Mouse (Mus musculus): ENCODE measurements around the gene Vdr. TPM values are rescaled to one million over a fixed set of nuclear protein-coding genes. Genes with fewer than 3 reads are reported as not detected.

Vdr gene
- polyA plus RNA-seq, 1 experiment from 2014 or later: 20.6 TPM

DNA sequence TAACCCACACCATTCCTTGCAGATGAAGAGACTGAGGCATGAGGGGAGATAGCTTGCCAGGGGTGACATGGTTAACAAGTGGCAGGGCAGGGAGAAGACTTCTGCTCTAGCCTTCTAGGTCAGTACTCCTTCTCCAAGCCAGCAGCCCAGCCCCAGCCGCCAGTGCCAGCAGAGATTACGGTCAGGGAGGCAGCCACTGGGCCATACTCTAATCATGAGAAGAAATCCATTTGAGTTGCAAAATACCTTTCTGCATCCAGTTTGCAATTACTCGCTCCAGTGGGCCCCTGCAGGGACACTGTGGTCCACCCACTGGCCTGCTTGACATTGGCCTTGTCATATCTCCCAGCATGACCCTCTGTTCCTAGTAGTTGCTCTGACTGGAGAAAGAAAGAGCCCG, 72.0 kb downstream of the Vdr start:
- Histone ChIP-seq H3K9ac (ENCODE audit: low read depth, low read length) (no peak overlapping the region), H3K9me3 (replicated peaks; ENCODE audit: low read length) (no peaks in the 10 kb centered on the region), H3K4me3 (replicated peaks; ENCODE audit: low read depth, low read length) (no peak overlapping the region), H3K4me1 (replicated peaks; ENCODE audit: insufficient read depth, low read length) (peaks cover 42% of the 10 kb centered on the region), H3K27me3 (ENCODE audit: insufficient read depth, low read length) (no peaks in the 10 kb centered on the region), H3K36me3 (ENCODE audit: insufficient read depth, low read length) (no peaks in the 10 kb centered on the region), H3K4me2 (ENCODE audit: low read length) (no peak overlapping the region), H3K27ac (peak overlapping the region; percentile 83)
- no peak; the same call in 1 of the 2 replicates for ATAC-seq (replicated peaks; ENCODE audit: low FRiP score, low read depth)
- 70% methylated on average over 4 of the region's 4 CpGs for WGBS
- TF ChIP-seq CTCF (IDR thresholded peaks at IDR 0.05; ENCODE audit: low read depth): no peak
- DNase-seq (ENCODE audit: low spot score): peak; percentile 21

DNA sequence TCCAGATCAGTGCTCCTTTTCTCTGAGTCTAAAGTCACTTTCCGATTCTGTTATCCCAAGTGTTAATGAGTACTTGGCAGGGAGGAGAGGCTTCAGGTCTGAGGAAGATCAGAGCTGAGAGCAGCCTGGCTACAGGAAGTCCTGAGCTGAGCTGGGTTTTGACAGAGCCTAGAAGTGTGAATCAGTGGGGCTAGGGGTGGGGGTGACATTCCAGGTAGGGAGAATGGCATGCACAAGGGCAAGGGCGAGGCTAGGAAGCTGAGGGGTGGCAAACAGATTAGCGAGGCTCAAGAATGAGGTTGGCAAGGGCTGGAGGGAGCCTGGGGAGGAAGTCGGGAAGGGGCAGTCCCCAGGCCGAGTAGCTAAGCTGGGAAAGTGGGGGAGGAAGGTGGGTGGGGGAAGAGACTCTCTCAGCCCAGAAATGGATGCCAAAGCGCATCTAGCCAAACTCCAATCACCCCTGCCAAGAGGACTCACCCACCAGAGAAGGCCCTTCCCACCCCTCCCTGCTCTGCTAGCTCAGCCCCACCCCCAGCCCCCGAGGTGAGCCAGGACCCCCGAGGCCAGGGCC, 72.9 kb downstream of the Vdr start:
- 11% methylated on average over 8 of the region's 8 CpGs for WGBS
- DNase-seq (ENCODE audit: low spot score): peak; percentile 47
- Histone ChIP-seq H3K4me2 (ENCODE audit: low read length) (no peak overlapping the region), H3K4me1 (replicated peaks; ENCODE audit: insufficient read depth, low read length) (peaks cover 50% of the 10 kb centered on the region), H3K9me3 (replicated peaks; ENCODE audit: low read length) (no peaks in the 10 kb centered on the region), H3K27ac (peak overlapping the region; percentile 83), H3K4me3 (replicated peaks; ENCODE audit: low read depth, low read length) (no peak overlapping the region), H3K36me3 (ENCODE audit: insufficient read depth, low read length) (no peaks in the 10 kb centered on the region), H3K9ac (ENCODE audit: low read depth, low read length) (peak overlapping the region; percentile 39; the same call in 1 of the 2 replicates), H3K27me3 (ENCODE audit: insufficient read depth, low read length) (no peaks in the 10 kb centered on the region)
- no peak for TF ChIP-seq CTCF (IDR thresholded peaks at IDR 0.05; ENCODE audit: low read depth)
- peak; percentile 62 for ATAC-seq (replicated peaks; ENCODE audit: low FRiP score, low read depth)

DNA sequence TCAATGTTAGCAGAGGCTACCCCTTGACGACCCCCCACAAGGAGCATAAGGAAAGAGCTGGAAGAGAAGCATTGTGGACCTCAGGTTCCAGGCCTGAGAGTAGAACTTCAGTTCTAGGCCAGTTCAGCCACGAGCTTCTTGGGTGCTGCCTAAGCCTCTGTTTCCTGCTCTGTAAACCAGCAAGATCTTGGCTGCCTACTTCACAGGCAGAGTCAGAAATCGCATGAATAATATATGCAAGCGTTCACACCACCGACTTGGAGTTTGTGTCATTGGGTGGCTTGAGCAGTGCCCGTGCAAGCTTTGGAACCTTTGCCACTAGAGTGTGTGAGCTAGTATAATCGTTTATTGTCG, 73.6 kb downstream of the Vdr start:
- peak overlapping the region; percentile 83 for H3K27ac ChIP-seq

DNA sequence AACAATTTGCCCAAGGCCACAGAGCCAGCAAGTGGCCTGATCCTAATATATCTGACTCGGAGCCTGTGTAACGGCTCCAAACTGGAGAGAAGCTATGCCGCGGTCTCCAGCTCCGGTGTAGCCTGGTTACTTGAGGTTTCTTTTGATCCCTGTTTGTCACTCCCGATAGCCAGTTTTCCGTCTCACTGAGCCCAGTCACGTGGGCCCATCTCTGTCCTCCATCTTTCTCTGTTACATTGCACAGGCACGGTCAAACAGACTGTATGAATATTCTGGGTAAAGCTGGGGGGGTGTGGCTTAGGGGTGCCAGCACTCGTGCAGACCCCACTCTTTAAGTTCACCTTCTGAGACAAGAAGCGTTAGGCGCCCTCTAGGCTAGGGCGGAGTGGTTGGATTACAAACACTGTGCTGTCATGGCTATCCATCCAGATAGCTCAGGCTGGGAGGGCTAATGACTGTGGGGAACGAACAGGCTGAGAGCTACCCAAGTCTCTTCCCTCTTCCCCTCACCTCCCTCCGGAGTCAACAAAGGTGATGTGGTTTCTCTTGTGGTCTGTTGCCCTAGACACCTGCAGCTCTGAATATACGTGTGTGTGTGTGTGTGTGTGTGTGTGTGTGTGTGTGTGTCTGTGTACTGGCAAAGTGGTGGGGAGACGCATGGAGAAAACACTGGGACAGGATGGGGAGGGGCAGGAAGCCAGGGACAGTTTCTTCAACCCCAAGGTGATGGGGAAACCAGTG, 74.1 kb downstream of the Vdr start:
- Histone ChIP-seq H3K27ac (peak overlapping the region; percentile 83), H3K9me3 (replicated peaks; ENCODE audit: low read length) (no peaks in the 10 kb centered on the region), H3K4me1 (replicated peaks; ENCODE audit: insufficient read depth, low read length) (peaks cover 52% of the 10 kb centered on the region), H3K27me3 (ENCODE audit: insufficient read depth, low read length) (no peaks in the 10 kb centered on the region), H3K4me3 (replicated peaks; ENCODE audit: low read depth, low read length) (no peak overlapping the region), H3K9ac (ENCODE audit: low read depth, low read length) (no peak overlapping the region), H3K4me2 (ENCODE audit: low read length) (no peak overlapping the region), H3K36me3 (ENCODE audit: insufficient read depth, low read length) (no peaks in the 10 kb centered on the region)
- TF ChIP-seq CTCF (IDR thresholded peaks at IDR 0.05; ENCODE audit: low read depth): no peak
- ATAC-seq (replicated peaks; ENCODE audit: low FRiP score, low read depth): no peak
- 51% methylated on average over 17 of the region's 17 CpGs for WGBS
- DNase-seq (ENCODE audit: low spot score): no peak

More for the DNA sequence above, 73.6 kb downstream of the Vdr start:
- no peaks in the 10 kb centered on the region for H3K36me3 ChIP-seq (ENCODE audit: insufficient read depth, low read length)
- no peak for DNase-seq (ENCODE audit: low spot score)
- H3K4me1 ChIP-seq (replicated peaks; ENCODE audit: insufficient read depth, low read length): peaks cover 52% of the 10 kb centered on the region
- H3K9me3 ChIP-seq (replicated peaks; ENCODE audit: low read length): no peaks in the 10 kb centered on the region
- no peak overlapping the region for H3K4me2 ChIP-seq (ENCODE audit: low read length)
- no peak overlapping the region for H3K9ac ChIP-seq (ENCODE audit: low read depth, low read length)
- H3K27me3 ChIP-seq (ENCODE audit: insufficient read depth, low read length): no peaks in the 10 kb centered on the region
- WGBS: 57% methylated on average over 8 of the region's 8 CpGs
- no peak overlapping the region for H3K4me3 ChIP-seq (replicated peaks; ENCODE audit: low read depth, low read length)
- TF ChIP-seq CTCF (IDR thresholded peaks at IDR 0.05; ENCODE audit: low read depth): no peak
- ATAC-seq (replicated peaks; ENCODE audit: low FRiP score, low read depth): no peak

DNA sequence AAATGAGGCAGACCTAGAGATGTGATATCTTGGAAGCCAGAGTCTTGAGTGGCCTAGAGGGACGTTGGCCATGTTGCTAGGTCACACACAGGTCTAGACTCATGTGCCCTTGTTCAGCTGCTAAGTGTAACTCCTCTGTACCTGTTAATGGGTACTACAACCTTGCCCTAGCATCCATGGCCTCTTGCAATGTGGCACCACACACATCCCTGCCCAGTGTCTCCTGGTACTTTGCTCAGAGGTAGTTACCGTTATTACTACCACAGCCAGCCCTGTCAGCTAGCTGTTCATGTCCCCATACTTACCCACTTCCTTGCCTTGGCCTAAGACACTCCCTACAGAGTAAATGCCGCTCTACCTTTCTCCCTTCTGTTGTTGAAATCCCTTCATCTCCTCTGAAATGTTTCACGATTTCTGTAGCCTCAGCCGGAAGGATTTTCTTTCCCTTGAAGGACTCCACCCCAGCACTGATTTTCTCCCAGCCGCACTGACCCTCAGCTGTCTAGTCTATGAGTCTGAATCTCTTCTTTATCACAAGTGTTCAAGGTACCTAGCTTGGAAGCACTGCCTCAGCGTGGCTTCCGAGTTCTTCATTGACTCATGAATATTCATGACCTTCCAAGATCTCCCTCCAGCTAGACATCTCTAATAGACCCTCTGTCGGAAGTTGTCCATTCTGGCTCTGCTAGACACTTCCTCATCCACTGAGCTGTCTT, 77.5 kb downstream of the Vdr start:
- no peak overlapping the region for H3K9ac ChIP-seq (ENCODE audit: low read depth, low read length)
- peak overlapping the region; percentile 98 for H3K27ac ChIP-seq
- DNase-seq (ENCODE audit: low spot score): no peak
- WGBS: 57% methylated on average over 9 of the region's 9 CpGs
- H3K36me3 ChIP-seq (ENCODE audit: insufficient read depth, low read length): no peaks in the 10 kb centered on the region
- H3K4me3 ChIP-seq (replicated peaks; ENCODE audit: low read depth, low read length): no peak overlapping the region
- ATAC-seq (replicated peaks; ENCODE audit: low FRiP score, low read depth): no peak
- 0 out of 2 replicates have a peak overlapping the region, but pooled peaks have one; percentile 72 for H3K4me2 ChIP-seq (ENCODE audit: low read length)
- H3K27me3 ChIP-seq (ENCODE audit: insufficient read depth, low read length): no peaks in the 10 kb centered on the region
- H3K4me1 ChIP-seq (replicated peaks; ENCODE audit: insufficient read depth, low read length): peaks cover 47% of the 10 kb centered on the region
- TF ChIP-seq CTCF (IDR thresholded peaks at IDR 0.05; ENCODE audit: low read depth): no peak
- H3K9me3 ChIP-seq (replicated peaks; ENCODE audit: low read length): no peaks in the 10 kb centered on the region

DNA sequence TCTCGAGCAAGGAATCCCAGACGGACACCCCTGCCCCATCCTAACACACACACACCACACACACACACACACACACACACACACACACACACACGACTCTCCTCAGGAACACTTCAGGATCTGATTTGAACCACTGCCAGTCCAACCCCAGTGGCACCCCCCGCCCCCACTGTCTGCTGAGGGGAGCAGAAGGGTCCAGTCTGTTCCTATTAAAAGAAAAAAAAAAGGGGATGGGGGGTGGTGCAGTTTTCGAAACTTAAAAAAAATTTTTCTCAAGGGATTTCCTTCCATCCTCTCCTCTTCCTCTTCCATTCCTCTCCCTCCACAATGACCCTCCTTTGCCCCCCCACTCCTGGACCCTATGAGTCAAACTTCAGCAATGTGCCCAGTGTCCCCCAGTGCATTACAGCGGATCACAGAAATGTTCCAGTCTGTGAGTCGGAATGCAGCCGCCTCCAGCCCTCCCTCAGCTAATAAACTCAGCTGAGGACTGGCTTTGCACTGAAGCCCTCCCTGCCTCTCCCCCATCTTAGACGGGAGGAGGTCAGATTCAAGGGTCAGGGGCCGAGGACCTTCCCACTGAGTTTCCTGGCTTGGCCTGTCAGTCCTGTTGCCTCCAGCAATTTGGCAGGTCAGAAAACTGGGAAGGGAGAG, 78.3 kb downstream of the Vdr start:
- Histone ChIP-seq H3K4me3 (replicated peaks; ENCODE audit: low read depth, low read length) (peak overlapping the region; percentile 89), H3K4me2 (ENCODE audit: low read length) (peak overlapping the region; percentile 72), H3K9ac (ENCODE audit: low read depth, low read length) (peak overlapping the region; percentile 98), H3K4me1 (replicated peaks; ENCODE audit: insufficient read depth, low read length) (peaks cover 40% of the 10 kb centered on the region), H3K27ac (peak overlapping the region; percentile 98), H3K36me3 (ENCODE audit: insufficient read depth, low read length) (no peaks in the 10 kb centered on the region), H3K27me3 (ENCODE audit: insufficient read depth, low read length) (no peaks in the 10 kb centered on the region), H3K9me3 (replicated peaks; ENCODE audit: low read length) (no peaks in the 10 kb centered on the region)
- no peak; the same call in 1 of the 2 replicates for TF ChIP-seq CTCF (IDR thresholded peaks at IDR 0.05; ENCODE audit: low read depth)
- ATAC-seq (replicated peaks; ENCODE audit: low FRiP score, low read depth): peak; percentile 61
- WGBS: 2% methylated on average over 10 of the region's 10 CpGs
- peak; percentile 93 for DNase-seq (ENCODE audit: low spot score)

Measured in kidney, postnatal 0 days (tissue).